Mouse (Mus musculus) 416B (cell line): ENCODE data around the gene Wdfy2.
A peak's percentile ranks its signal among the peaks of the same experiment; 100 is the strongest.

ENCODE experiments used
- DNase-seq: peaks from one replicate; pipeline ENCODE4 v3.0.0; 2011; ENCODE audit warnings: low read depth

Wdfy2 gene

DNA sequence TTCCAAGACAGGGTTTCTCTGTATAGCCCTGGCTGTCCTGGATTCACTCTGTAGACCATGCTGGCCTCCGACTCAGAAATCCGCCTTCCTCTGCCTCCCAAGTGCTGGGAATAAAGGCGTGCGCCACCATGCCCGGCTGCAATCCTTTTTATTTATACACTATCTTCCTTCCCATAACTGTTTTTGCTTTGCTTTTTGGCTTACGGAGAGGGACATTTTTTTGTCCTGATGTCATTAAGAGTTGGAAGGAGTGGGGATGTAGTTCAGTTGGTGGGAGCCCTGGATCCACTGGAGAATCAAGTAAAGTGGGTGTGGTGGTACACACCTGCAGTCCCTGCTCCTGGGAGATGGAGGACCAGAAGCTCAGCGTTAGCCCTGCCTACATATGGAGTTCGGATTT, 6.7 kb downstream of the Wdfy2 start:
- no peak for DNase-seq

DNA sequence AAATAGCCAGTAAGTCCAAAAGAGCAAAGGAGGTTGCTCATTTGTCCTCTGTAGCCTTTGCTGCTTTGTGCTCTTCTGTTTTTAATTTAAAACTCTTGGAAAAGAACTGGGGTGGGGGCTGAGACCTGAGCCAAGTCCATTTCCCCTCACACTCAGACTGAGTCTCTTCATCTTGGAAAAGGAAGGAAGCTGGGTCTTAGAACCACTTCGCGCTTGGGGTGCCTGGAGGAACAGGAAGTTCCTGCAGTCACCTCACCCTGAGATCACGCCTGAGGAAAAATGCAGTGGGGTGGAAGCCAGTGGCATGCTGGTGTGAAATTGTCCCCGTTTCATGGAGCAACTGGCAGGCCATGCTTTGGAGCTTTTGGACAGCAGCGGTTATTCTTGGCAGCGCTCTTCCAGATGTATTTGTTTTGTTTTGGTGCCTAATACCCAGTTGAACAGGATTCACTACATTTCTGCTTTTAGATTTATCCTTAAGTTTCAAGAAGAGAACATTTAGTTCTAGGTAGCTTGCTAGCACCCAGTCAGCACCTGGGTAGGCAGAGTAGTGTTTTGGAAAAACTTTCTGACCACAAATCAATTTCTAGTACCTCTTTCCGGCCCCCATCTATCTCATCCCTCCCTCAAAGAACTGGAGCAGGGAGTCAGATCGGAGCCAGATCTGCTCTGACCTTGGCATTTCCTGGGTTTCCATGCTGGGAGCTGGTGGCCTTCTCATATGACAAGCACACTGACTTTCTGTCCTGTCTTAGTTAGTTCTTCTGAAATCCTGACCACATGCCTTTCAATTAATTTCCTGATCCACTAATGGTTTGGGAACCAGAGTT, 7.7 kb downstream of the Wdfy2 start:
- no peak for DNase-seq

DNA sequence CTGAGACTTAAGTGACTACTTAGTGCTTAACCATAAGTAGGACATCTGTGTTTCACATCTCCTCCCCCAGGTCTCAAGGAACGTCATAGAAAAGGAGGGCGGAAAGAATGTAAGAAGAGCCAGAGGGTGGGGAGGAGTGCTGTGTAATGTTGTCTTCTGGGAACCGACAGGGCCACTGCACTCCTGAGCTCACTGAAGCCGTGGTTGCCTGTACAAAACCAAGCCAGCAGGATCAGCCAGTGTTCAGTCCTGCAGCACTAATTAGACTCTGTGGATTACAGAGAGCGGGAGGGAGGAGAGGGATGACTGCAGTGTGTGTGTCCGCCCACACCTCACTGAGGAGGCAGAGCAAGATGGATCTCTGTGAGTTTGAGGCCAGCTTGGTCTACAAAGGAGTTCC, 13.5 kb downstream of the Wdfy2 start:
- DNase-seq: no peak

DNA sequence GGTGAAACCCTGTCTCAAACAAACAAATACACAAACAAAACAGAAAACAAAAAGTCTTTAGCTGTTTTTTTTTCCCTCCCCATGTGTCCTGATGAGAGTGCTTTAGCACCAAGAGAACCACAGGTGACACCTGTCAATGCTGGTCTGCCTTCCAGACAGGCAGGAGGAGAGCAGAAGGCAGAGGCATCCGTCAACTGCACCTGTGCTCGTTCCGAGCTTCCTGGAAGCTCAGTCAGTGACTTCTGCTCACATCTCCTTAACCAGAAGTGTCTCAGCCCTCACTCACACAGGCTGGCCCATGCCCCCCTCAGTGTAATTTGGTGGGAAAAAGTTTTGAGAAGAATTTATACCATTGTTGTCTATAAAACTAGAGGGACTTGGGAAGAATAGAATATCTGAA, 15.4 kb downstream of the Wdfy2 start:
- DNase-seq: no peak

DNA sequence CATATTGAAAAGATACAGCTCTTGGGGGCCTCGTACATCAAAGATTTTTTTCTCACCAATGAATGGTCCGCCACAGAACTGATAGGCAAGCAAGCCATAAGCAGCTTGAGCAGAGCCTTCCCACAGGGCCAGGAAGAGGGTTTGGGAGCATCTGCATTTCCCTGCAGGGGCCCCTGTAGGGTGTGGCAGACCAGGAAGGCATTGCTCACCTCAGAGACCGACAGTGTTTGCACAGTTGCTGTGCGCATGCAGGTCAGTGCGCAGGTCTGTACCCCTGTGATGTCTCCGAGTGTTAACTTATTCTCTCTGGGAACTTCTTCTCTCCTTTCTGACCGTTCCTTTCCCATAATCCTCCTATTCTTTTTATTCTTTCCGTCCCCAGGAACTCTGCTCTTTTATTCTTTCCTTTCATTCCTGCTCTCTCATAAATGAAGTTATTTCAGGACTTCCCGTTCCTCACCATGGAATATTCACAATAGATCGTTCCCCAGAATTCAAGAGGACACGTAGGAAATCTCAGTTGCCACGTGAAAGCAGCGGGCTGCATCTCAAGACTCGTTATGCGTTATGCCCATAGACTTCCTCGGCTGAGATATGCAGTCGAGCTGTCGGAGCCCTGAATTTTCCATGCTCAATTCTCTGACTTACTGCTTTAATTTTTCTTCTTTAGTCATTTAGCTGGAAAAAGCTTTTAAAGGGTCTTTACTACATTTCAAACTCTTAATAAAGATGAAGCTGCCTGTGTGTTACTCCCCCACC, 17.8 kb downstream of the Wdfy2 start:
- DNase-seq: no peak

DNA sequence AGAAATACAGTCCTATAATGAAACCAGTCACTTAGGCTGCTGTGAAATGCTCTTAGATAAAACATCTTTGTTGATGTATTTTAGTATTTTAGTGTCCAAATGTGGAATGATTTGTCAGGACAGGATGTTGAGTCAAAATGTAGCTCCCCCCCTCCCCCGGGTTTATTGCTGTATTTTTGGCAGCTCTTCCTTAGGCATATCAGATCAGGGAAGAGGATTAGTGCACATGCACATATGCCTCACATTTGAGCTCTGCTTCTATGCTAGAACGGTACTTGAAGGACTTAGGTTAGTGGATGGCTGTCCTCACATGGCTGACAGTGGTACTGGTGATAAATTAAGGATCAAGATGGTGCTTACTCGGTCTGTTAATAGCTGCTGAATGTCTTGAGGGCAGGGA, 18.4 kb downstream of the Wdfy2 start:
- peak; percentile 45 for DNase-seq

DNA sequence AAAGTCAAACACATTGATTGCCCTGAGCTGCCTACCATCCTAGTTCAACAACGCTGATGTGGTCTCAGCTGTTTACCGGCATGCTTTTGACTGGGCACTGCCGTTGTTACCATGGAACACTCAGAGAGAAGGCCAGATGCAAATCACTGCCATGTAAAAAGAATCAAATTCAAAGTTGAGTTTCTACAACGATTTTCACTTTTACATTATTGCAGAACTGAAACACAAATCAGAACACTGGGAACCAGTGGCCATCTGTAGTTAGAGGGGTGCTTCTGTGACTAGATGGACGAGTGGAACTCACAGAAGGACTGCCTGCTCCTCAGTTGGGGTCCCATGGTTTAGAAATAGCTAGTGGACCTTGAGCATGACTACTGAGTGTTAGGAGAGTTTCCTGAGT, 19.0 kb downstream of the Wdfy2 start:
- DNase-seq: no peak

DNA sequence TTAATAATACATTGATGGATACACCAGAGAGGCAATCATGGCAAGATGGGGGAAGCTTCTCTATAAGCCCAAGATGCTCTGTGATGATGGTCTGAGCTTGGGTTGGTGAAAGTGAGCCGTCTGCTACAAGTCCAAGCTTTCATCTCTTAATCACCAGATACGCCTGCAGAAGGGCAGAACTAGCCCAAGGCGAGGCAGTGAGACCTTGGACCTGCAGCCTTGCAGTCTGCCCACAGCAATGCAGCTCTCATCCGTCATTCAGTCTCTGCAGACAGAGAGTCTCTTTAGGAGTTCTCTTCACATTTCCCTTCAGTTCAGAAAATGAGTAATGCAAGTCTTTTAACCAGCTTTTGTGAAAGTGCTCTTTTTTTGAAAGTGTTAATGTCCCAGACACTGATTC, 20.4 kb downstream of the Wdfy2 start:
- no peak for DNase-seq

DNA sequence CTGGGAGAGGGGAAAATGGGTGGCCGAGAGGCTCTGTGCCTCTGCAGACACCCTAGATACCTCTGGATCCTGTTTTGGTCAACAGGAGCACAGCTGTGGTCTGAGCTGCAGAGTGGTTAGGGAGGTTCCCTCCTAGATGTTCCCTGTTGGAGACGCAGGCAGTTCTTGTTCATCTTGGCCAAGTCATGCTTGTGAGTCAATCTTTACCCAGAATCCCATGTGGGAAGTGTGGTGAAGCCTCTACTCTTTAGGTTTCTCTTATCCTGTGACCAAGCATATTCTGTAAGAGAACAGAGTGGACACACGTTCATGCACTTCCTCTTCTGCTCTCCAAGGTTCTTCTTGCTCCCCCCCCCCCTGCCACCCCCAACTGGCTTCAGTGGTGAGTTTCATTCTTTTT, 20.8 kb downstream of the Wdfy2 start:
- peak; percentile 97 for DNase-seq

DNA sequence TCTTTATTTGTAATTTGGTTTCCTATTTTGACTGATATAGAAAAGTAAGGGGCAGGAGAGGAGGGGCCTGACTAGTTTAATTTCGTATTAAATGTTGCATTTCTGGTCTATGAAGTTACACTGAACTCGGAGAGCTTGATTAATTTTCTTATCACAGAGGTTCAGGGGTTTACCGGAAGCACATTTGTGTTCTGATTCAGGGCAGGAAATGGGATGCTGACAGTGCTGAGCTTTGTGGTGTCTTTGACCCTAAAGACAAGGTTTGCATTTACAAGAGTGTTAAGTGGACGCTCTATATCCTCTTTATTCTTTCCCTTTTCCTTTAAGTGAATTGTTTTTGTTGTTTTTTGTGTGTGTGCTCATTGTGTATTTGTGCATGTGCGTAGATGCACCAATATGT, 25.1 kb downstream of the Wdfy2 start:
- peak; percentile 93 for DNase-seq

DNA sequence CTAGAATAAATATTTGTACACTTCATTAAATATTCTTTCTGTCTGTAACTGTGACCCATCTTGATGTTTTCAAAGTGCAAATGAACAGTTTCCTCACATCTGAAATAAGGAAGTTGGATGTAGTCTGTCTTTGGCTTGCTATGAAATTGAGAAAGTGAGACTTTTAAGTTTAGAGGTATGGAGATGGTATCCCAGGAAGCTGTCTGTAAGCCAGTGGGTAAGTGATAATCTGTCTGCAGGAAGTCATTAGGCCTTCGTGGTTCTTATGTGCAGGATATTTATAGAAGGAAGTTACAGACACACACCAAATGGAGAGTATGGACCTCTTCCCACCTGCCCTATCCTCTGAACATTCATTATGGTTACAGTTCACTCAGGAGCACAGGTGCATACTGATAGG, 26.8 kb downstream of the Wdfy2 start:
- peak; percentile 62 for DNase-seq

DNA sequence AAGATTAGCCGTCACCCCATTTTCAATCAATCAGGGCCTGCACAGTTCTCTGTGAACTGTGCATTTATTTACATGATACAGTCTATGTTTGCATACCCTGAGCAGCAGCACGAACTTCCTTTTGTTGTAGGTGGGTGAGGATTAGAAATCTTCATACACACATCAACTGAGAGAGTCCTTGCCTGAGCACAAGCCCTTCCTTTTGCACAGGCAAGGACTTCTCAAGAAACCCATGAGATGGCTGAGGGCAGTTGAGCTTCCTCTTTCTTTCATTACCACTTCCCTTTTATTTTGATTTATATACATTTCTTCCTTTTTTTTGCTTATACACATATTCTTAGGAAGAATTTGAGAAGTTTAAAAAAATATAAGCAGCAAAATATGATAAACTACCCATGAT, 27.9 kb downstream of the Wdfy2 start:
- DNase-seq: peak; percentile 71

DNA sequence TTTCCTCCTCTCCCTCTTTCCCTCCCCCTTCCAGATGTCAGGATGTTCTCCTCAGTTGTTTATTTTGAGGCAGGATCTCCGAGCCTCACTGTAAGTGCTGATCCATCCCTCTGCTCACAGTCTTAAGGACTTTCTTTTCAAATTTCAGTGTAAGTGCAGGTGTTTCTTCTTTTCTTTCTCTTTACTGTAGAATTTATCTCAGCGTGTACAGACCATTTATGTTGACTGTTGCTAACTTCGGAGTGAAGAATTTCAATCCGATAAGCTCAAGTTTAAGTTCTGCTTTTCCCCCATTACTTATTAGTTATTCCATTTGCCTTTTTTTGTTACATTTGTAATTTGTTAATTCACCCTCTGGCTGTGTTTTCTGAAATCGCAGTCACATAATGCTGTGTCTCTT, 29.6 kb downstream of the Wdfy2 start:
- DNase-seq: no peak

DNA sequence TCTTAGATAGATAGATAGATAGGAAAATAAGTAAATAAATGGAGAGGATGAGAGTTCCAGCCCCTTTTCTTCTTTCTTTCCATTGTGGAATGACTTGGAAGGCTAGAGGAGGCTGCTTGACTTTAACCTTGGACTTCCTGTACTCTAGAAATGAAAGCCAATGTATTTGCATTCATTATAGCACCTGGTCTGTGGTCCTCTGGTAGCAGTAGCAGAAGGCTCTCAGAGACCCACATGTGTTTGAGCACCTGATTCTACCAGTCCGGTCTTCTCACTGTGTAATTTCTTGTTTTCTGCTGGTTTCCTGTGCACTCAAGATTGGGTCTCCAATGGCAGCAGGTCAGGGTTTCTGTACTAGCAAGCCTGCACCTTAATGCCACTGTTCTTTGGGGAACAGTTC, 30.1 kb downstream of the Wdfy2 start:
- DNase-seq: no peak

DNA sequence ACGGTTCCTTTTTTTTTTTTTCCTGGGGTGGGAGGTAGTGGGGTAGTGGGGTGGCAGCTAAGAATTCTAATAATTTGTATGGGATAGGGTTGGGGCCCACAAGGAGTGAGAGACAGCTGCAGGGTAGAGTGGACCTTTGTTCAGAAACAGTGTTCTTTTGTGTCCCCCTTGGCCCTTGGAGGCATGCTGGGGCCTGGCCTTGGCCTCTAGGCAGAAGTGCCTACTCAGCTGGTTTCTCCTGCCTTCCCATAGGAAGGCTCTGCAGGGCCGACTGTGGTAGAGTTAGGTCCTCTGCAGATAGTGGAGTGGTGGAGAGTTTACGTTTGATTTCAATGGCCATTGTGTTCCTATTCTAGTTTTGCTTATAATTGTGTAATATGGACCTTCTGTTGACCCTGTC, 30.8 kb downstream of the Wdfy2 start:
- no peak for DNase-seq

DNA sequence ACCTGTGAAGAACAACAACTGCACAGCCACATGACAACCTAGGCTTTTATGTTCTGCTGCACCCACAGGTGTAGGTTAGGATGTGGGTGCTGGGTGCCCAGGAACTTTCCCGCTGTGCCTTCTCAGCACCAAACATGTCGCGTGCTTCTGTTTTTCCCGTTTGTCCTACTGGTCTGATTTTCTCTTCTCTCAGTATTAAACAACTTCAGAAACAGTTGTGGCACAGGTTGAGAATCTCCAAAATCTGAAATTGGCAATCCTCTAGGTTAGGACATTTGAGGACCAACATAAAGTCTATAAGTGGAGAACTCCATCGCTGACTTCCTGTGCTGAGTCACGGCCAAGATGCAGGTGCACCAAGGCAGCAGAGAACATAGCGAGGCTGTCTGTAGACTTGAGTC, 32.8 kb downstream of the Wdfy2 start:
- DNase-seq: no peak

DNA sequence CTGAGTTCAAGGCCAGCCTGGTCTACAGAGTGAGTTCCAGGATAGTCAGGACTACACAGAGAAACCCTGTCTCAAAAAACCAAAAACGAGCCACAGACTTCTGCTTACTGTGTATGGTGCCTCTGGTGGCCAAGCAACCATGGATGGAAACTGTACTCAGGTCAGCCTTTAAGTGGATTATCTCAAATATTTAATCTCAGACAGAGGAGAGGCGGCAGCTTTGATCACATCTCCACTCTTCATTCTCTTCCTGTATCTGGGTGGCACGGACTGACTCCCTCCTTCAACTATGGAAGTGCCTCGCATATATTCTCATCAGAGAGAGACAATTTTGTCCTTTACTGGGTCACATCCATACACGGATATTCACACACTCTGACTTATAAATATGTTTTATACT, 34.0 kb downstream of the Wdfy2 start:
- no peak for DNase-seq

DNA sequence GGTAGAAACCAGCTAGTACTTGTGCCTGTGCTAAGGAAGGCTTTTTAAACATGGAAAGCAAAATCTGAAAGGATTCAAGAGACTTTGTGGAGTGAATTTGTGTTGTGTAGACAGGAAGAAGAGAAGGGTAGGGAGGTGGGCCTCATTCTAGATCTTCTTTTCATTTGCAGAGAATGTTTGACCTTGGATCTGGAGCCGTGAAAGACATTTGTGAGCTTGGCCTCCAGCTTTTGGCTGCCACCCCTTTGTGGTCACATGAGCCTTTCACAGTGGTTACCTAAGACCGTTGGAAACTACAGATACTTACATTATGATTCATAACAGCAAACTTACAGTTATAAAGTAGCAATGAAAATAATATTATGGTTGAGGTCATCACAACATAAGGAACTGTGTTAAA, 34.5 kb downstream of the Wdfy2 start:
- DNase-seq: peak; percentile 78

DNA sequence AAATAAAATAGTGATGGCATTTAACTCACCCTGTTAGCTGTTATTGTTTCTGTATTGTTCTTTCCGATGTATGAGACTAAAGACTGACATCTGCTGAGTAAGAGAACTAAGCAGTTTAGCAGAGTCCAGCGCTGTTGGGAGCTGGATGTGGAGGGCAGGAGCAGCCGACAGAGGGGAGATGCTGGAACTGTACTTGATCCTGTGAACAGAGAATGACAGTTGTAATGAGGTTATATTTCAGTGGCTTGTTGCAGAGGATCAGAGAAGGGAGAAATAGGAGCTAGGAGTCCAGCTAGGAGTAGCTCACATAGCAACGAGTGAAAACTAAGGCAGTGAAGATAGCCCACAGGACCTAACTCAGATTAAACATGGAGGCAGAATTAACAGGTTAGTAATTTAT, 36.3 kb downstream of the Wdfy2 start:
- no peak for DNase-seq

DNA sequence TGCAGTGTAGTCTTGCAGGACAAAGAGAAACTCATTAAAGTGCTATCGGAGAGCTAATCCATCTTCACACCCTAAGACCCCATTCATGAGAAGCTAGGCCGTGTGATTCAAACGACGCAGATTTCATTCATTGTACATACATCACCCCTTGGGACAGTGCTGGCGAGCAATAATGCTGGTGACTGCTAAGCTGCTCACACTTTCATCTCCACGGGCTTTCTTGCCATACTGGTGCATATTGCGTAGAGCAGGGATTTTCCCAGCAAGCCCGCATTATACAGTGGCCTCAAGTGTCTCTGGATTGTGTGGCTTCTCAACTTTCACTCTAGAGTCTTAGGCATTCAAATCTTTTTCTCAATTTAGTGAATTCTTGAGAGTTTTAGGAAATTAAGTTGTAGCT, 36.9 kb downstream of the Wdfy2 start:
- DNase-seq: no peak

DNA sequence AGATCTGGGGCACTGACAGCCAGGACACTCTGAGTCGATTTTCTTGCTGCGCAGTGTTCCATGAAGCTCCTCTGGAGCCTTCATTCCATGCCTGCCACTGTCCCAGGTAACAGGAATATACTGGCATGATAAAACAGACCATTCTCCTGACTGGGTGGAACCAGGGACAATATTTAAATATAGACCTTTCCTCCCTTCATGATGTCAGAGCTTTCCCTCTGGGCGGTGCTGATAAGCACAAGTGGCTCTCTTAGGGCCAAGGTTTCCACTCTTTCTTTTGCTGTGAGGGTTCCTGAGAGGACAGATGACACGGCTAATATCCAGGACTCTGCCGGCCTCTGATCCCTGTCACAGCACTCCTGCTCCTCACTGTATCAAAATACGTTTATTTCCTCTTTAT, 40.6 kb downstream of the Wdfy2 start:
- no peak for DNase-seq

DNA sequence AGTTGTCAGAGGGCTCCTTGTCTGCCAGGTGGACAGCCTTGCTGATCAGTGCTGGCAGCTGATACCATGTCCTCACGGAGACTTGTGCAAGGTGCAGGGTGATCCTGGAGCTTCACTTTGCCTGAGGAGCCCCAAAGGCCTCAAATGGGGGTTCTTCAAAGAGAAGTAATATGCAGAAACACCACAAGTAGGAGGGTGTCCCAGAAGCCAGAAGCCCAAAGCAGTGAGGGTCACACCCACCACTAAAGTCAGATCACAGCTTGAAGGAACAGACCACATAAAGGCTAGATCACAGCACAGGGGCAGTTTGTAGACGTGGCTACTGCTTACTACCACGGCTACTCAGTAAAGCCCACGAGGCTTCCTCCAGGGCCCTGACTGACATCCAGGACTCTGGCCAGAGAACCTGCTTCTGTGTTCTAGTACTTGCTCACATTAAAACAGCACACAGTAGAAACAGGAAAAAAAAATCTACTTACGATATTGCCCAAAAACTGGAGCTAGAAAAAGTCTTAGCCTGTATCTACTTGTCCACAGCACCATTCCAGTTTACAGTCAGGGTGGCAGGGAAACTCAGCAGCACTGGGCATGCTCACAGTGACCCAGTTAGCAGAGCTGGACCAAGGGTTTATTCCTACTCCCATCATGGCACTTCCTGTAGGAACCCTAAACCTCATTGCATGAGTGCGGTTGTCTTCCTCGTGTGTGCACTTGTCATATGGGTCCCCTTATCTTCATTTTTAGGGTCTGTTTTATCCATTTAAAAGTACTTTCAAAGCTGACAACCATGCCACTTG, 41.4 kb downstream of the Wdfy2 start:
- no peak for DNase-seq

DNA sequence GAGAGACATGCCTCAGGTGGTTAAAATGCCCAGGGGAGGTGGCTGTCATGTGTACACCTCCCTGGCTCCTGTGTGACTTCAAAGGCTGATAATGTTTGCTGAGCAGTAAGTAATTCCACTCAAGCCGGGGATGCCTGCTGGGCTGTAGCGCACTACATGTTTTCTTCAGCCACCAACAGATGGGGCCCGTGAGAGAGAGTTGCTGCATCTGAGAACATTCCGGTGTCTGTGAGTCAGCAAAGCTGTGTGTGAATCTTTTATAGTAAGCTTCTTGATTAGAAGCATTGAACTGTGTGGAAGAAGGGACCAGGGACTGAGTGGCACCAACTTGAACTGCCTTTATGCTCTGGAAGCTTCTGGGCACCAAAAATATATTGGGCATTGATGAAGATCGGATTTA, 42.0 kb downstream of the Wdfy2 start:
- peak; percentile 80 for DNase-seq
